Mouse (Mus musculus): ENCODE data around the gene Harbi1.
"Not testable (repeated sequence)": the region's sequence is repeated elsewhere in the genome, so short reads cannot be mapped to it uniquely, and the experiment has no call there.

The Harbi1 gene

GRCm38 (mm10) chr2:91714921-91715320, 4.3 kb downstream of the Harbi1 start:
- DNase-seq (ENCODE audit: extremely low spot score): no peak

- no peak for DNase-seq (ENCODE audit: extremely low spot score)
Measured at GRCm38 (mm10) chr2:91718276-91718675, 7.6 kb downstream of the Harbi1 start.

DNA sequence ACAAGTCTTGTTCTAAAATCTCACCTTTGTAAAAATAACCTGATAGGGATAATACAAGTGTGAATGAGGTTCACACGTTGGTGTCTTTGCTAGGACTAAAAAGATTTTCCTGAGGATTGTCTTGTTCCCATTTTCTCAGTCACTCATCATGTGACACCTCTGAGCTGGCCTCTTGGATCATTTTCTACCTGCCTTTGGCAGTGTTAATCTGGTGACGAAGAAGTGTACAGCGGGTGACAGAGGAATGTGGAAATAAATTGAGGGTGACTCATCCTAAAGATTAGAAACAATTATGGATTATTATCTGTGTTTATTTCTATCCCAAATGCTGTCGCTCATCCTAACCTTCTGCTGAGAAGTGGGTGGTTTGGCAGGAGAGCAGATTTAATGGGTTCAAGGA, 12.7 kb downstream of the Harbi1 start:
- DNase-seq (ENCODE audit: extremely low spot score): no peak

DNA sequence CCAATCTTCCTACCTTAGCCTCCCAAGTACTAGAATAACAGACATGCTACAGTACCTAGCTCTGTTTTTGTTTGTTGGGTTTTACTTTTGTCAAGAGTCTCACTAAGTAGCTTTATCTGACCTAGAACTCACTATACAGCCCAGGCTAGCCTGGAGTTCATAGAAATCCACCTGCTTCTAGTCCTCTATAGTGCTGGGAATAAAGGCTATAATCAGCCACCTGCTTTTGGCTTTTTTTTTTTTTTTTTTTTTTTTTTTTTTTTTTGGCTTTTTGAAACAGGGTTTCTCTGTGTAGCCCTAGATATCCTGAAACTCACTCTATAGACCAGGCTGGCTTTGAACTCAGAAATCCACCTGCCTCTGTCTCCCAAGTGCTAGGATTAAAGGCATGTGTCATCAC, 13.3 kb downstream of the Harbi1 start:
- DNase-seq (ENCODE audit: extremely low spot score): no peak

GRCm38 (mm10) chr2:91724716-91725115, 14.1 kb downstream of the Harbi1 start:
- DNase-seq (ENCODE audit: extremely low spot score): no peak

GRCm38 (mm10) chr2:91725476-91725875, 14.8 kb downstream of the Harbi1 start:
- DNase-seq (ENCODE audit: extremely low spot score): not testable (repeated sequence)

GRCm38 (mm10) chr2:91727011-91727410, 16.4 kb downstream of the Harbi1 start:
- no peak for DNase-seq (ENCODE audit: extremely low spot score)

DNA sequence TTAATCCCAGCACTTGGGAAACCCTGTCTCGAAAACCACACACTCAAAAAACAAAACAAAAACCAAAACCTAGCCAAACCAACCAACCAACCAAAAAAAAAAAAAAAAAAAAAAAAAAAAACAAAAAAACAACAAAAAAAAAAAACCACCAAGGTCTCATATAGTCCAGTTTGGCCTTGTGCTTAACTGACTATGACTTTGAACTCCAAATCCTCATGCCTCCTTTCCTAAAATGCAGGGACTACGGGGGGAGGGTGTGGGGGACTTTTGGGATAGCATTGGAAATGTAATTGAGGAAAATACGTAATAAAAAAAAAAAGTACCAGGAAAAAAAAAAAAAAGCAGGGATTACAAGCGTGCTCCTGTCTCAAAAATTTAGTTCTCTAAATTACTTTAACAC, 18.9 kb downstream of the Harbi1 start:
- DNase-seq (ENCODE audit: extremely low spot score): no peak

DNA sequence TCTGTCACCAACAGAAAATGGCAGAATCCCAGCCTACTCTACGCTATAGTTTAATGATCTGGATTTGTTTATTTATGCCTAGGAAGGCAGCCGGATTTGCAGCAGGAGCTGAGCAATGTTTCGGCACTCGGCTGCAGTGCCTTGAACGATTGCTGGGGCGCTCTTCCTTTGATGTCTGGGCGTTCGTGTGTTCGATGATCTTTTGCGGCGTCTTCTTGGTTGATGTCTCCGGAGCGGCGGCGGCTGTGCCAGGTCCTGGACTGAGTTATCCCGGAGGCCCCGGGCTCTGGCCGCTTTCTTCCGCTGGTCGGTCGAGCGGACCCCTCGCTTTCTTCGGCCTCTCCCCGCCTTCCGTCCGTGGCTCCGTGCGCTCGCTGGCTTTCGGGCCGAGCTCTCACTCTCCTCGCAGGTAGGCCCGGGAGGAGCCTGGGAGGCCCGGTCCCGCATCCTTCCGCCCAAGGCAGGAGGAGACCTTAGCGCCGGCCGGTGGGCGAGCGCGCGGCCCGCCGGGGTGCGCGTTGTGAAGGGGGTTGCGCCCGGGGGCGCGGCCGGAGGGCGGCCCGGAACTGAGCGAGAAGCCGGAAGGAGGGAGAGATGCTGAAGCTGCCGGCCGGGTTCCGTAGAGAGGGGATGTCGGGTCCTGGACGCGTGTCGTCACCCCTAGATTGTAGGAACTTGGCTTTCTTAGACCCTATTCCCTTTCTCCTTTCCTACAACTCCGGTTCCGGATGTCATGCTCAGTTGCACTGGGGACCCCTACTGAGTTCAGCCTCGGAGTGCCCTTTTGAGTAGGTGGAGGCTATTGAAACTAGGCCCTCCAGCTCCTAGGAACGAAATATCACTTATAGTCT, 19.5 kb downstream of the Harbi1 start, which contains the start of gene Ambra1:
Gene Ambra1 (plus strand): TSS at position 164 of the 851 bp plus-strand sequence.
- DNase-seq (ENCODE audit: extremely low spot score): peak; percentile 86

- DNase-seq (ENCODE audit: extremely low spot score): no peak
Measured at GRCm38 (mm10) chr2:91735221-91735620, 24.6 kb downstream of the Harbi1 start.

GRCm38 (mm10) chr2:91739586-91739985, 28.9 kb downstream of the Harbi1 start:
- DNase-seq (ENCODE audit: extremely low spot score): no peak

- no peak for DNase-seq (ENCODE audit: extremely low spot score)
Measured at GRCm38 (mm10) chr2:91744686-91745085, 34.0 kb downstream of the Harbi1 start.

DNA sequence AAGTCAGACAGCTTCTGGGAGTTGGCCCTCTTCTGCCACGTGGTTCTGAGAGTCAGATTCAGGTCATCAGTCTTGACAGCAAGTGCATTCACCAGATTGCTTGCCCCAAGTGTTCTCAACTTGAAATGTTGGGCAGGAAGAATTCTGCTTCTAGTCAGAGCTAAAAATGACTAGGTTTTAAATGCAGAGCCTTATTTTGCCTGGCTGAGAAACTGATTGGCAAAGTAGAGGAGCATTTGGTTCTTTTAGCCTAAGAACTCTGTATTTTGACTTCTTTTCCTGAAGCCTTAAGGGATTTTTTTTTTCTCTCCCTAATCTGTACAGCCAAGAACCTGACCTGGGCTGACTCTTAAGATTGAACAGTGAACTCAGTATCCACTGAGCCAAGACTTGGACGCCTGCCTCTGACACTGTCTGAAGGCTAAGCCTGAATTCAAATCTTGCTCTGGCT, 39.2 kb downstream of the Harbi1 start:
- no peak for DNase-seq (ENCODE audit: extremely low spot score)

Measured in embryo, embryonic 9.5 days (tissue).